8 mouse cellular contexts compared by ENCODE assay signal in genomic region chr16:18876091-18876441, GRCm38 (mm10). TPM values are rescaled to one million over a fixed set of nuclear protein-coding genes. Genes with fewer than 3 reads are reported as not detected.
A peak's percentile ranks its signal among the peaks of the same experiment; 100 is the strongest.
DNase-seq lines count a peak whose midpoint lies in the region; ATAC-seq and TF ChIP-seq lines count a peak whose summit lies in the region.

No protein-coding gene starts in this region.

- peak overlapping the region; percentile 97 for H3K9ac ChIP-seq in hindbrain, postnatal 0 days (replicated peaks; ENCODE audit: low read length)
- H3K9ac ChIP-seq in midbrain, postnatal 0 days (replicated peaks; ENCODE audit: low read length, poor library complexity, severe bottlenecking): peak overlapping the region; percentile 81

- H3K9me3 ChIP-seq in embryonic facial prominence, embryonic 10.5 days: no peaks in the 10 kb centered on the region
- no peaks in the 10 kb centered on the region for H3K9me3 ChIP-seq in hindbrain, postnatal 0 days (ENCODE audit: low read length)
- H3K9me3 ChIP-seq in midbrain, postnatal 0 days (ENCODE audit: low read length): no peaks in the 10 kb centered on the region

- ATAC-seq in hindbrain, postnatal 0 days: no peak
- ATAC-seq in midbrain, postnatal 0 days (ENCODE audit: low FRiP score): no peak; the same call in 1 of the 2 replicates

- DNase-seq in left cerebral cortex, adult 2 months (ENCODE audit: extremely low spot score in 1 of 2, low spot score in 2 of 2): no peak
- no peak for DNase-seq in left cerebral cortex, postnatal 14 days (ENCODE audit: low spot score in 2 of 2)
- no peak for DNase-seq in embryonic facial prominence, embryonic 10.5 days (ENCODE audit: low spot score)
- DNase-seq in hindbrain, postnatal 0 days (ENCODE audit: low spot score): no peak
- no peak for DNase-seq in midbrain, postnatal 0 days (ENCODE audit: low spot score)
- no peak for DNase-seq in thymus, postnatal 4 days
- DNase-seq in B cell, adult 2 months: no peak
- DNase-seq in c-Kit-positive CD71-positive TER-119-positive erythroid progenitor cells, embryonic 14.5 days (ENCODE audit: low spot score): no peak

- peak overlapping the region; percentile 80 for H3K4me2 ChIP-seq in hindbrain, postnatal 0 days (ENCODE audit: low read depth, low read length)
- H3K4me2 ChIP-seq in midbrain, postnatal 0 days (ENCODE audit: low read depth, low read length, poor library complexity, severe bottlenecking): peak overlapping the region; percentile 75

- intact Hi-C loops in left cerebral cortex, adult 2 months (cut with DNase I): no loop called here
- intact Hi-C loops in left cerebral cortex, postnatal 14 days (cut with DNase I): no loop called here

- no peaks in the 10 kb centered on the region for H3K27me3 ChIP-seq in embryonic facial prominence, embryonic 10.5 days (replicated peaks; ENCODE audit: low read depth, poor library complexity, severe bottlenecking)
- H3K27me3 ChIP-seq in hindbrain, postnatal 0 days (ENCODE audit: insufficient read depth, low read length): no peaks in the 10 kb centered on the region
- no peaks in the 10 kb centered on the region for H3K27me3 ChIP-seq in midbrain, postnatal 0 days (ENCODE audit: insufficient read depth, low read length)

- peak overlapping the region; percentile 96 for H3K27ac ChIP-seq in left cerebral cortex, adult 2 months
- H3K27ac ChIP-seq in embryonic facial prominence, embryonic 10.5 days (replicated peaks): peak overlapping the region; percentile 95
- H3K27ac ChIP-seq in hindbrain, postnatal 0 days: peak overlapping the region; percentile 98
- H3K27ac ChIP-seq in midbrain, postnatal 0 days (ENCODE audit: low read depth, low read length): peak overlapping the region; percentile 88

- no peak for TF ChIP-seq CTCF in left cerebral cortex, adult 2 months (IDR thresholded peaks at IDR 0.05)
- TF ChIP-seq CTCF in hindbrain, postnatal 0 days (IDR thresholded peaks at IDR 0.05; ENCODE audit: low read depth): no peak
- no peak for TF ChIP-seq CTCF in midbrain, postnatal 0 days (IDR thresholded peaks at IDR 0.05)

- WGBS in embryonic facial prominence, embryonic 10.5 days: 1% methylated on average over 17 of the region's 17 CpGs
- WGBS in hindbrain, postnatal 0 days: 2% methylated on average over 17 of the region's 17 CpGs
- WGBS in midbrain, postnatal 0 days: under 1% methylated on average over 17 of the region's 17 CpGs

- peaks cover 14% of the 10 kb centered on the region for H3K4me1 ChIP-seq in embryonic facial prominence, embryonic 10.5 days
- H3K4me1 ChIP-seq in hindbrain, postnatal 0 days (ENCODE audit: insufficient read depth, low read length): peaks cover 7% of the 10 kb centered on the region
- peaks cover 4% of the 10 kb centered on the region; the same call in 1 of the 2 replicates for H3K4me1 ChIP-seq in midbrain, postnatal 0 days (ENCODE audit: insufficient read depth, low read length)

- peak overlapping the region; percentile 68 for H3K4me3 ChIP-seq in left cerebral cortex, adult 2 months
- H3K4me3 ChIP-seq in embryonic facial prominence, embryonic 10.5 days: peak overlapping the region; percentile 84
- H3K4me3 ChIP-seq in hindbrain, postnatal 0 days (ENCODE audit: low read length): peak overlapping the region; percentile 89
- peak overlapping the region; percentile 89 for H3K4me3 ChIP-seq in midbrain, postnatal 0 days (ENCODE audit: low read depth, low read length)

- H3K36me3 ChIP-seq in embryonic facial prominence, embryonic 10.5 days (replicated peaks): peaks cover 59% of the 10 kb centered on the region
- peaks cover 18% of the 10 kb centered on the region for H3K36me3 ChIP-seq in hindbrain, postnatal 0 days (ENCODE audit: insufficient read depth, low read length)
- peaks cover 21% of the 10 kb centered on the region for H3K36me3 ChIP-seq in midbrain, postnatal 0 days (ENCODE audit: insufficient read depth, low read length)

RNA-seq across cellular contexts. Expression of gene Mrpl40, which starts 0.6 kb away (rescaled TPM):
- total RNA-seq in left cerebral cortex, adult 2 months (2021): 10 to 100 TPM; 34.0 to 34.4 TPM
- 10 to 100 TPM; 28.9 to 43.8 TPM for total RNA-seq in left cerebral cortex, postnatal 14 days (2021)
- 122 and 128 TPM in 2 replicates for polyA plus RNA-seq in embryonic facial prominence, embryonic 10.5 days (2016; fragmentation: Nextera tagmentation; extraction: Ambion mirVana)
- 13.8 and 21.9 TPM in 2 replicates for total RNA-seq in hindbrain, postnatal 0 days (2014; rRNA removed)
- 83.9 and 85.8 TPM in 2 replicates for polyA plus RNA-seq in hindbrain, postnatal 0 days (2015; fragmentation: Nextera tagmentation; extraction: Ambion mirVana)
- 27.6 and 27.9 TPM in 2 replicates for total RNA-seq in midbrain, postnatal 0 days (2014; rRNA removed)
- 78.4 and 82.6 TPM in 2 replicates for polyA plus RNA-seq in midbrain, postnatal 0 days (2015; fragmentation: Nextera tagmentation; extraction: Ambion mirVana)

RNA-seq across cellular contexts. Expression of gene Hira, which starts 0.8 kb away (rescaled TPM):
- 10 to 100 TPM; 82.1 to 93.6 TPM for total RNA-seq in left cerebral cortex, adult 2 months (2021)
- total RNA-seq in left cerebral cortex, postnatal 14 days (2021): 10 to 100 TPM; 74.4 to 86.5 TPM
- 22.8 and 25.8 TPM in 2 replicates for polyA plus RNA-seq in embryonic facial prominence, embryonic 10.5 days (2016; fragmentation: Nextera tagmentation; extraction: Ambion mirVana)
- total RNA-seq in hindbrain, postnatal 0 days (2014; rRNA removed): 56.7 and 88.6 TPM in 2 replicates
- 17.9 and 18.6 TPM in 2 replicates for polyA plus RNA-seq in hindbrain, postnatal 0 days (2015; fragmentation: Nextera tagmentation; extraction: Ambion mirVana)
- 65.0 and 73.1 TPM in 2 replicates for total RNA-seq in midbrain, postnatal 0 days (2014; rRNA removed)
- polyA plus RNA-seq in midbrain, postnatal 0 days (2015; fragmentation: Nextera tagmentation; extraction: Ambion mirVana): 15.0 and 19.2 TPM in 2 replicates

RNA-seq across cellular contexts. Expression of gene Gm28539, which starts 39.7 kb away (rescaled TPM):
- 10 to 100 TPM; 11.4 to 18.9 TPM for total RNA-seq in left cerebral cortex, adult 2 months (2021)
- total RNA-seq in left cerebral cortex, postnatal 14 days (2021): 1 to 10 TPM; 3.3 to 7.7 TPM
- polyA plus RNA-seq in embryonic facial prominence, embryonic 10.5 days (2016; fragmentation: Nextera tagmentation; extraction: Ambion mirVana): not detected in 2 replicates
- total RNA-seq in hindbrain, postnatal 0 days (2014; rRNA removed): not detected in 2 replicates
- polyA plus RNA-seq in hindbrain, postnatal 0 days (2015; fragmentation: Nextera tagmentation; extraction: Ambion mirVana): not detected in 2 replicates
- total RNA-seq in midbrain, postnatal 0 days (2014; rRNA removed): not detected in 2 replicates
- 0.17 and 0.27 TPM in 2 replicates for polyA plus RNA-seq in midbrain, postnatal 0 days (2015; fragmentation: Nextera tagmentation; extraction: Ambion mirVana)

RNA-seq across cellular contexts. Expression of gene 2510002D24Rik, which starts 39.7 kb away (rescaled TPM):
- 10 to 100 TPM; 24.7 to 28.3 TPM for total RNA-seq in left cerebral cortex, adult 2 months (2021)
- total RNA-seq in left cerebral cortex, postnatal 14 days (2021): 10 to 100 TPM; 22.1 to 26.4 TPM
- polyA plus RNA-seq in embryonic facial prominence, embryonic 10.5 days (2016; fragmentation: Nextera tagmentation; extraction: Ambion mirVana): 32.6 and 34.9 TPM in 2 replicates
- 33.4 and 34.1 TPM in 2 replicates for total RNA-seq in hindbrain, postnatal 0 days (2014; rRNA removed)
- 50.1 and 52.1 TPM in 2 replicates for polyA plus RNA-seq in hindbrain, postnatal 0 days (2015; fragmentation: Nextera tagmentation; extraction: Ambion mirVana)
- total RNA-seq in midbrain, postnatal 0 days (2014; rRNA removed): 23.1 and 32.8 TPM in 2 replicates
- polyA plus RNA-seq in midbrain, postnatal 0 days (2015; fragmentation: Nextera tagmentation; extraction: Ambion mirVana): 47.2 and 55.4 TPM in 2 replicates
